8 mouse cellular contexts compared by ENCODE assay signal in the genomic region with DNA sequence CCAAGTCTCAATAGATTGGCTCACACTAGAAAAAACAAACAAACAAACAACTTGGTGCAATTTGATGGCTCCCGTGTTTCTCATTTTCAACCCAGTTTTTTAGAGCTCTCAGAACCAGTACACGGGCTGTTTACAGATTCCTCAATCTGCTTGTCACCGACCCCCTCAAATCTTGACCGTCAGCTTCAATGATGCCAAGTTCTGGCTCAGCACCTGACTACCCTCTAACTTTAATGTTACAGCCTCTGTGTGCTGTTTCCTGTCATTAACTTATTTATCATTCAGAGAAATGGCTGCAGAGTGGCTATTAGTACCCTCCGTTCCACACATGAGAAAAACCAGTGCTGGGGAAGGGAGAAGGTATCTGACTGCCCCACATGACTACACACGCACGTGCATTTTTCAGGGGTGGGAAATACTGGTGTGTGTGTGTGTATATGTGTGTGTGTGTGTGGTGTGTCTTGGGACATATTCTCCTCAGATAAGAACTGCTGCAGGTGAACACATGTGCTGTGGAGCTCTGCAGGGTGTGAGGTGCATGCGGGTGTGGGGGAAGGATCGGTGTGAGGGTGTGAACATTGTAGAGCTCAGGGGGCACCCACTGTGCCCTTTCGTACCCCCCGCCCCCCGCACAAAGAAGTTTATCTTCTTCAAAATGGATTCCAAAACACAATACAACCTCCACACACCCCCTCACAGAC.
DNase-seq lines count a peak whose midpoint lies in the region; ATAC-seq lines count a peak whose summit lies in the region.

No protein-coding gene starts in this region.

- no peak for ATAC-seq in liver, embryonic 16.5 days (ENCODE audit: low read depth)

- H3K36me3 ChIP-seq in heart, embryonic 10.5 days, result no peaks in the 10 kb centered on the region
- no peaks in the 10 kb centered on the region for H3K36me3 ChIP-seq in hindbrain, embryonic 10.5 days
- H3K36me3 ChIP-seq in liver, embryonic 16.5 days (ENCODE audit: control insufficient read depth, insufficient read depth), result no peaks in the 10 kb centered on the region

- DNase-seq in heart, embryonic 10.5 days (ENCODE audit: low spot score), result no peak
- DNase-seq in heart, adult 8-10 months (ENCODE audit: low spot score), result no peak
- DNase-seq in MN1 (ENCODE audit: low spot score), result peak; percentile 62
- no peak for DNase-seq in hindbrain, embryonic 10.5 days (ENCODE audit: low spot score)
- DNase-seq in layer of hippocampus, adult 11-12 months (ENCODE audit: low spot score), result no peak
- DNase-seq in yolk sac, embryonic 10.5 days (ENCODE audit: low spot score), result no peak
- DNase-seq in natural killer cell, adult 2 months (ENCODE audit: low spot score in 2 of 2), result no peak

- H3K4me3 ChIP-seq in heart, embryonic 10.5 days, result no peak overlapping the region
- H3K4me3 ChIP-seq in hindbrain, embryonic 10.5 days, result no peak overlapping the region
- no peak overlapping the region for H3K4me3 ChIP-seq in liver, embryonic 16.5 days (ENCODE audit: low read depth, low read length)

- peaks cover 26% of the 10 kb centered on the region for H3K4me1 ChIP-seq in heart, embryonic 10.5 days
- peaks cover 21% of the 10 kb centered on the region for H3K4me1 ChIP-seq in hindbrain, embryonic 10.5 days (replicated peaks)
- peaks cover 44% of the 10 kb centered on the region for H3K4me1 ChIP-seq in liver, embryonic 16.5 days (ENCODE audit: control insufficient read depth, low read depth, low read length)

- no peaks in the 10 kb centered on the region for H3K27me3 ChIP-seq in heart, embryonic 10.5 days (ENCODE audit: insufficient read depth, poor library complexity, severe bottlenecking)
- H3K27me3 ChIP-seq in hindbrain, embryonic 10.5 days (ENCODE audit: insufficient read depth, poor library complexity, severe bottlenecking), result no peaks in the 10 kb centered on the region
- H3K27me3 ChIP-seq in liver, embryonic 16.5 days (ENCODE audit: control insufficient read depth, insufficient read depth, low read depth, low read length), result no peaks in the 10 kb centered on the region

- peak overlapping the region; percentile 4; the same call in 1 of the 2 replicates for H3K9ac ChIP-seq in liver, embryonic 16.5 days (ENCODE audit: low read depth, low read length)

- 60% methylated on average over 12 of the region's 12 CpGs for WGBS in heart, embryonic 10.5 days
- 81% methylated on average over 12 of the region's 12 CpGs for WGBS in hindbrain, embryonic 10.5 days
- 33% methylated on average over 12 of the region's 12 CpGs for WGBS in liver, embryonic 16.5 days (ENCODE audit: insufficient replicate concordance)

- peak overlapping the region; percentile 81 for H3K27ac ChIP-seq in heart, embryonic 10.5 days
- H3K27ac ChIP-seq in hindbrain, embryonic 10.5 days, result peak overlapping the region; percentile 69
- H3K27ac ChIP-seq in liver, embryonic 16.5 days (ENCODE audit: low read length), result peak overlapping the region; percentile 99

- no peaks in the 10 kb centered on the region for H3K9me3 ChIP-seq in heart, embryonic 10.5 days
- H3K9me3 ChIP-seq in hindbrain, embryonic 10.5 days, result no peaks in the 10 kb centered on the region
- H3K9me3 ChIP-seq in liver, embryonic 16.5 days (replicated peaks; ENCODE audit: control insufficient read depth, low read length), result no peaks in the 10 kb centered on the region

- H3K4me2 ChIP-seq in liver, embryonic 16.5 days (ENCODE audit: low read depth, low read length), result peak overlapping the region; percentile 7; the same call in 1 of the 2 replicates
